Mouse (Mus musculus): Measurements from ENCODE around the gene Rbbp6. TPM values are rescaled to one million over a fixed set of nuclear protein-coding genes. Genes with fewer than 3 reads are reported as not detected.

Rbbp6 gene
- polyA plus RNA-seq, 1 experiment = 35.6 TPM

DNA sequence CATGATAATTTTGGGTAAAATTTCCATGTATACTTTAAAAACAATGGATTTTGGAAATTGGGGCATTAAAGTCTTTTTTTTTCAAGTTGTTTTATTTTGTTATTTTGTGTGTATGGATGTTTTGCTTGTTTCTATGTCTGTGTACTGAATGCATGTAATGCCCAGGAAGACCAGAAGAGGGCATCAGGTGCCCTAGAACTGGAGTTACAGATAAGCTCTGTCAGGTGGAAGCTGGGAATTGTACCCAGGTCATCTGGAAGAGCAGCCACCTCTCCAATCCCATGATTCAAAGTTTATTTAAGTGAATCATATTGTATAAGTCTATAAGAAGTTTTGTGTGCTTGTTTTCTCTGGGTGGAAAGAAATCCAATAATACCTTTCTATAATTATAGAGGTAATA is 73.8 kb downstream of the Rbbp6 start:
- H3K4me3 ChIP-seq (replicated peaks; ENCODE audit: control insufficient read depth, low read depth, low read length) = no peak overlapping the region
- no peak for TF ChIP-seq CTCF (IDR thresholded peaks at IDR 0.05; ENCODE audit: control insufficient read depth, insufficient read depth, low read length)
- no peak for TF ChIP-seq POLR2A (IDR thresholded peaks at IDR 0.05; ENCODE audit: borderline replicate concordance, control insufficient read depth, low read depth, low read length)
- H3K27ac ChIP-seq (ENCODE audit: control insufficient read depth, insufficient read depth, low read depth, low read length, poor library complexity) = no peak overlapping the region
- H3K4me1 ChIP-seq (ENCODE audit: control insufficient read depth, insufficient read depth, low read length) = no peaks in the 10 kb centered on the region

DNA sequence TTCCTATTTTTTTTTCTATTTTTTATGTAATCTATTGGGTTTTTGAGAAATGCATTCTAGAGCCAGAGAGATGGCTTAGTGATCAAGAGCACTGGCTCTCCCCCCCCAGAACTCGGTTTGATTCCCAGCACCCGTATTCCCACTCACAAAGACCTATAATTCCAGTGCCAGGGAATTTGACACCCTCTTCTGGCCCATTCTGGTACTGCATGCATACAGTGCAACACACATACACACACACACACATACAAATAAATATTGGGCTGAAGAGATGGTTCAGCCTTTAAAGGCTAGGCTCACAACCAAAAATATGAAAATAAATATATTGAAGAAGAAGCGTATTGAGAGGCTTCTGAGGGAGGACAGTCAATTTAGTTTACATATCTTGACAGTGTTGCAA is 79.7 kb downstream of the Rbbp6 start:
- Histone ChIP-seq H3K27ac (ENCODE audit: control insufficient read depth, insufficient read depth, low read depth, low read length, poor library complexity) (no peak overlapping the region), H3K4me1 (ENCODE audit: control insufficient read depth, insufficient read depth, low read length) (no peaks in the 10 kb centered on the region), H3K4me3 (replicated peaks; ENCODE audit: control insufficient read depth, low read depth, low read length) (no peak overlapping the region)
- no peak for TF ChIP-seq POLR2A (IDR thresholded peaks at IDR 0.05; ENCODE audit: borderline replicate concordance, control insufficient read depth, low read depth, low read length)
- 83% methylated on average over 3 of the region's 3 CpGs for WGBS

DNA sequence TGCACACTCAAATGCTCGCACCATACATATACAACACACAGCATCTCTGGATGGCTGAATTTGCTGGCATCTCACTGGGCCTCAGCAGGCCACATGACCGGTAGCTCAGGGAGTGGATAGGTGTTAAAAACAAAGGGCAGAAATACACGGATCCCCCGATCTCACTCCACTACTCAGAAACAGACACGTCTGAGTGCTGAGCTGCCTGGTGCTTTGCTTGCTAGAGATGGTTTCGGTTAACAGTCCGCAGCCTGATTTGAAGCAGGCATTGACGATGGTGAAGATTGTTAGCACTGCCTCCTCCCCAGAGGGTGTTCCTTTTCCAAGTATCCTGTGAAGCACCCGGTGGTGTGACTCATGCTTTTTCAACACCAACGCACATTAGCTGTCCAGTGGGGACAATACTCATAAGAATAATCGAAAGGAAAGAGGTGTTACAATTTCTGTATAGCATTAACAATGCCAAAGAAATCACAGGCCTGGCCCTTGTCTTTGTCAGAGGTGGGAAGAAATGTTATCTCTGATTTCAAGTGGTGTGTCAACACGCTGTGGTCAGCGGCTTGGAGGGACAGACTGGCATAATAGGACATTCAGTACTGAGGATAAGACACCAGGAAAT is 81.1 kb downstream of the Rbbp6 start:
- 77% methylated on average over 13 of the region's 13 CpGs for WGBS
- TF ChIP-seq POLR2A (IDR thresholded peaks at IDR 0.05; ENCODE audit: borderline replicate concordance, control insufficient read depth, low read depth, low read length) (no peak), CTCF (IDR thresholded peaks at IDR 0.05; ENCODE audit: control insufficient read depth, insufficient read depth, low read length) (no peak)
- no peak overlapping the region for H3K27ac ChIP-seq (ENCODE audit: control insufficient read depth, insufficient read depth, low read depth, low read length, poor library complexity)
- no peaks in the 10 kb centered on the region for H3K4me1 ChIP-seq (ENCODE audit: control insufficient read depth, insufficient read depth, low read length)
- H3K4me3 ChIP-seq (replicated peaks; ENCODE audit: control insufficient read depth, low read depth, low read length) = no peak overlapping the region

Other genes with a start within 250 kb of the Rbbp6 start
- 41.0 and 41.9 TPM in 2 replicates for gene Tnrc6a, start 158.2 kb downstream of the Rbbp6 start, polyA plus RNA-seq (2011; ENCODE audit: insufficient read depth, insufficient read length, low replicate concordance, missing spikeins)
- 3.1 and 18.5 TPM in 2 replicates for gene Slc5a11, start 249.1 kb downstream of the Rbbp6 start, polyA plus RNA-seq (2011; ENCODE audit: insufficient read depth, insufficient read length, low replicate concordance, missing spikeins)